Mouse (Mus musculus) embryonic fibroblast, embryonic 13.5 days (primary cell): Measurements from ENCODE around the gene Fam171a1.

ENCODE experiments used
- CTCF ChIP-seq: IDR thresholded peaks from 2 replicates; pipeline ENCODE4 v1.5.1; 2011; ENCODE audit warnings: mild to moderate bottlenecking, control low read depth, low read length, moderate library complexity, borderline replicate concordance; ENCODE audit not compliant: insufficient read depth
- POLR2A ChIP-seq: IDR thresholded peaks from 2 replicates; pipeline ENCODE4 v1.6.1; 2011; ENCODE audit warnings: low read depth, mild to moderate bottlenecking, control low read depth, low read length, moderate library complexity

DNA sequence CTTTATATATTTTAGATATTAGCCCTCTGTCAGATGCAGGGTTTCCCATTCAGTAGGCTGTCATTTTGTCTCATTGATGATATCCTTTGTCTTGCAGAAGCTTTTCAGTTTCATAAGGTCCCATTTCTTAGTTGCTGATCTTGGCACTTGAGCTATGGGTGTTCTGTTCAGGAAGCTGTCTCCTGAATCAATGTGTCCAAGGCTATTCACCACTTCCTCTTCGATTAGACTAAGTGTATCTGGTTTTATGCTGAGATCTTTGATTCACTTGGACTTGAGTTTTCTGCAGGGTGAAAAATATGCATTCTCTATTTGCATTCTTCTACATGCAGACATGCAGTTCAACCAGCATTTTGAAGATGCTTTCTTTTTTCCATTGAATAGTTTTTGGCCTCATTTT, 17.9 kb upstream of the Fam171a1 start:
- TF ChIP-seq POLR2A (no peak), CTCF (no peak)
